Mouse (Mus musculus) erythroblast, embryonic 14.5 days (primary cell): ENCODE measurements around the gene Tsen2.

Experiments used
- GATA1 ChIP-seq: IDR thresholded peaks from 2 replicates; pipeline ENCODE4 v1.6.1; 2012; ENCODE audit warnings: low read length, inconsistent platforms, mixed read lengths
- TAL1 ChIP-seq: IDR thresholded peaks from 3 replicates; pipeline ENCODE4 v1.6.1; 2012; ENCODE audit warnings: low read length, inconsistent platforms, mixed read lengths

DNA sequence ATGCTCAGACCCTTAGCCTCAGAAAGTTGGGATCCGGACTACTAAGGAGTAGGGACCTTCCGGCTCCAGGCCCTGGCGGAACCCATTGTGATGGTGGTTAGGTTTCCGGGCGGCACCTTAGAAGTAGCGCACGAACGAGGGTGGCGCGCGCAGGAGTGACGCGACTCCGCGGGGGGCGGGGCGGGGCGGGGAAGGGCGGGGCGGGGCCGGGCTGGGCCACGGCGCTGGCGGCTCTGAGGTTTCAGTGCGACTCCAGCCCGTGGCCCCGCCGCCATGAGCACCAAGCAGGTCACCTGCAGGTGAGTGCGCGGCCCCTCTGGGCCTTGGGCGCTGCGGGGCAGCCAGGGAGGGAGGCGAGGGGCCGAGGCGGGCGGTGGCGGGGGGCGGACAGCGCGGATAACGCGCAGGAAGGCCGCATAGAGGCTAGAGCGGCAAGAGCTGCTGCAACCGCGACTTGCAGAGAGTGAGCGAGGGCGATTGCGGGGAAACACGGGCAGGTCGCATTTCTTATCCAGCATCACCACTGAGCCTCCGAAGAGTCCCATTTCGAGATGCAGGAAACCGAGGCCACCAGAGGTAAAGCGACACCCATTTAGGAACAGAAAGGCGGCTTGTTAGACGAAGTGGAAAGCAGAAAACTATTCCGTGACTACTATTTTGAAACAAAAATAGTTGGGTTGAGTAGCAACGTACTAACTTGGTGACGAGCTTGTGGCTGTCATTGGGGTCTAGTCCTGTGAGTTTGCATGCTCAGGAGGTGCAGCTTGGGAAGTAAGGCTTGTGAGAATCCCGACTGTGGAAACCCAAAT is 57.5 kb downstream of the Tsen2 start, which contains the start of gene Mkrn2:
- TF ChIP-seq GATA1, result no peak
- TF ChIP-seq TAL1, result no peak
